Mouse (Mus musculus) E14TG2a.4 (cell line): ENCODE results near the gene Padi2.

Source experiments
- CTCF ChIP-seq: conservative IDR thresholded peaks from 2 replicates; pipeline ENCODE4 v1.5.1; 2014; ENCODE audit warnings: low read length
- POU5F1 ChIP-seq: IDR thresholded peaks from 2 replicates; pipeline ENCODE4 v1.6.1; 2014; ENCODE audit warnings: low read length, borderline replicate concordance

- TF ChIP-seq CTCF (no peak), POU5F1 (no peak)
These were observed 41.6 kb downstream of the Padi2 start for GRCm38 (mm10) chr4:140947487-140948440.
